Mouse (Mus musculus): Measurements from ENCODE around the gene Samd14. TPM values are rescaled to one million over a fixed set of nuclear protein-coding genes. Genes with fewer than 3 reads are reported as not detected.
A peak's percentile ranks its signal among the peaks of the same experiment; 100 is the strongest.

Samd14 gene
- polyA plus RNA-seq, 1 experiment = 3.2 TPM

DNA sequence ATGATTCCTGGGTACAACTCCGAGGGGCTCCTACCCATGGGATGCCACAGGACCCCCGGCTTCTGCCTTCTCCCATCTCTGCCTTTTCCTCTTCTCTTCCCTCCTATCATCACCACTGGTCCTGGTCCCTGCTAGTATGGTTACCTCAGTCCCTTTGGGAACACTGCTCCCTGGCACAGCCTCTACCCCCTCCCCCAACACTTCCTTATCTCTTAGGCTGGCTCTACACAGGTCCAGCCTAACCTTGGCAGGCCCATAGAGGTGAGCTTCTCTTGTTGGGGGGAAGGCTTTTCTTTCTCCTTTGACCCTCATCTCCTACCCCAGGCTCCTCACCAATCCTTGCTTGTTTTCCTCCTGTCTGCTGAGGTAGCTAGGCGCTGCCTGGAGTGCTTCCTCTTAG is 5.8 kb downstream of the Samd14 start:
- no peak for DNase-seq
- no peaks in the 10 kb centered on the region for H3K36me3 ChIP-seq (ENCODE audit: control insufficient read depth, insufficient read depth, low read length)
- H3K27ac ChIP-seq (ENCODE audit: insufficient read depth, low read depth, low read length) = no peak overlapping the region
- WGBS = 87% methylated on average over 3 of the region's 3 CpGs
- no peaks in the 10 kb centered on the region for H3K4me1 ChIP-seq (ENCODE audit: control insufficient read depth, insufficient read depth, low read length)
- H3K27me3 ChIP-seq (replicated peaks; ENCODE audit: control insufficient read depth, insufficient read depth, low read length) = no peaks in the 10 kb centered on the region
- TF ChIP-seq POLR2A (IDR thresholded peaks at IDR 0.05; ENCODE audit: low read depth, low read length) = no peak
- no peak for TF ChIP-seq CTCF (conservative IDR thresholded peaks at IDR 0.05; ENCODE audit: insufficient read depth, insufficient read length, low read depth, low read length)
- H3K4me3 ChIP-seq (ENCODE audit: insufficient read depth, low read depth, low read length) = no peak overlapping the region

DNA sequence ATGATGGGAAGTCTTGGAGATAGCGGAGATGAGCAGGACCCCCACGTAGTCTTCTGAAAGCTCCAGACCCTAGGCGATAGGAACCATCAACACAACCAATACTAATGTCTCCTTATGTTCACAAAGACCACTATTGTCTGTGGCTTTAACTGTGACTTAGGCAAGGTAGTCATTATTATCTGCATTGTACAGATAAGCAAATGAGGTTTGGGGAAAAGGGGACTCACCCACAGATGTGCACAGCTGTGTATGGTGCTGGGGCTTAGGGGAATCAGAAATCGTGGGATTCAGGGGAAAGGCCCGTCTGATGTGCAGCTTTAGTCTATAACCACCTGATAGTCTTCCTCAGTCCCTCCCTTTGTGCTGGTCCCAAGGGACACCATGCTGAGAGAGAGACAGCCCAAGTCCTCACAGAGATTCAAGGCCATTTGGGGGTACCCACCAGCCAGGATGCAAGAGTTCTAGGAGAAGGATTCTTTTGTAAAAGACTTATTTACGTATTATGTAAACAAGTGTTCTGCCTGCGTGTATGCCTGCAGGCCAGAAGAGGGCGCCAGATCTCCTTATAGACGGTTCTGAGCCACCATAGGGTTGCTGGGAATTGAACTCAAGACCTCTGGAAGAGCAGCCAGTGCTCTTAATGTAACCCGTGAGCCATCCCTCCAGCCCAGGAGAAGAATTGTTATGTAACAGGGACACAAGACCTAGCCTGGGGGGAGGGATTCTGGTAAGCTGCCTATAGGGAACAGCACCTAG is 12.7 kb downstream of the Samd14 start:
- Histone ChIP-seq H3K4me1 (ENCODE audit: control insufficient read depth, insufficient read depth, low read length) (peaks cover 22% of the 10 kb centered on the region), H3K4me3 (ENCODE audit: insufficient read depth, low read depth, low read length) (no peak overlapping the region), H3K27ac (ENCODE audit: insufficient read depth, low read depth, low read length) (no peak overlapping the region), H3K27me3 (replicated peaks; ENCODE audit: control insufficient read depth, insufficient read depth, low read length) (no peaks in the 10 kb centered on the region), H3K36me3 (ENCODE audit: control insufficient read depth, insufficient read depth, low read length) (no peaks in the 10 kb centered on the region; the same call in 1 of the 2 replicates)
- 84% methylated on average over 10 of the region's 10 CpGs for WGBS
- no peak for DNase-seq
- TF ChIP-seq POLR2A (IDR thresholded peaks at IDR 0.05; ENCODE audit: low read depth, low read length) = no peak
- TF ChIP-seq CTCF (conservative IDR thresholded peaks at IDR 0.05; ENCODE audit: insufficient read depth, insufficient read length, low read depth, low read length) = peak; percentile 54

DNA sequence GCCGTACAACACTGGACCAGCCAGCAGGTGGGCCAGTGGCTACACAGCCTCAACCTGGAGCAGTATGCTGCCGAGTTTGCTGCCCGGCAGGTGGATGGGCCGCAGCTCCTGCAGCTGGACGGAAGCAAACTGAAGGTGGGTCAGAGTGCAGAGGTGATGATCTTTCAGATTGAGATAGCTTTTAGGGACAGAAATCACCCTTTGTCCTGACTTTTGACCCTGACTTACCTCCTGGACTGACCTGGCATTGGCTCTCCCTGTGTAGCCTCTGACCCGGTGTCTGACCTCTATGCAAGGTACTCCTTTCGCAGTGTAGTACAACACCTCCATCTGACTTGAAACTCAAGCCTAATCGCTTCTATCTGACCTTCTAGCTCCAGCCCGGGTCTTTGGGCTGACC is 13.8 kb downstream of the Samd14 start:
- H3K4me3 ChIP-seq (ENCODE audit: insufficient read depth, low read depth, low read length) = no peak overlapping the region
- H3K27me3 ChIP-seq (replicated peaks; ENCODE audit: control insufficient read depth, insufficient read depth, low read length) = no peaks in the 10 kb centered on the region
- H3K27ac ChIP-seq (ENCODE audit: insufficient read depth, low read depth, low read length) = no peak overlapping the region
- H3K36me3 ChIP-seq (ENCODE audit: control insufficient read depth, insufficient read depth, low read length) = peaks cover 4% of the 10 kb centered on the region
- no peak for DNase-seq
- 73% methylated on average over 9 of the region's 9 CpGs for WGBS
- peaks cover 22% of the 10 kb centered on the region for H3K4me1 ChIP-seq (ENCODE audit: control insufficient read depth, insufficient read depth, low read length)
- TF ChIP-seq CTCF (conservative IDR thresholded peaks at IDR 0.05; ENCODE audit: insufficient read depth, insufficient read length, low read depth, low read length) (no peak), POLR2A (IDR thresholded peaks at IDR 0.05; ENCODE audit: low read depth, low read length) (no peak)

DNA sequence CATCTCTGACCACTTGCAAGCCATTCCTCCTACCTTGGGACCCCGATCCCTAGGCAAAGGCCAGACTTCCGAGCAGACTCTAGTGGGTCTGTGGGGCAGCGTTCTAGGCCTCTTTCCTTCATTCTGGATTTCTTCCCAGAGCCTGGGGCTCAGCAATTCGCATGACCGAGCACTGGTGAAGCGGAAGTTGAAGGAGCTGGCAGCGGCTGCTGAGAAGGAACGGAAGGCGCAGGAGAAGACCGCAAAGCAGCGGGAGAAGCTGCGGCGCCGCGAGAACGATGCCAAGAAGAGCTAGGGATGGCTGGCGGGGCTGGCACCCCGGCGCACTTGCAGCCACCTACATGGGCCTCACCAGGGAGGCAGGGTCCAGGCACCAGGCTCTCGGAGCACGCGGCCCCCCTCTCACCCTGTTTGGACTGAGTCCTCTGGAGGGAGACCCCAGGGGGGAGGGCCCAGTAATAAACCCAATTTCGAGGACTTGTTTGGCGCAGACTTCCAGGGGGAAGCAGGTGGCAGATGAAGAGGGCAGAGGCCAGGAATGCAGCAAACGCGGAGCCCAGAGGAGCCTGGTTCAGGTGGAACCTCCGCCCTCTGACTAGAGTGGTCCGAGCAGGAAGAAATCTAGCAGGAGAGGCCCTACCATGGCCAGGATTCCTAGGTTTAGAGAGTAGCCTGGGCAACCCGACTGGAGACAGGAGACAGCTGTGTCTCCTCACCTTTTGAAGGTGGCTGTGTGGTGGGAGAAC is 14.9 kb downstream of the Samd14 start:
- H3K4me3 ChIP-seq (ENCODE audit: insufficient read depth, low read depth, low read length) = no peak overlapping the region
- peaks cover 7% of the 10 kb centered on the region for H3K36me3 ChIP-seq (ENCODE audit: control insufficient read depth, insufficient read depth, low read length)
- H3K4me1 ChIP-seq (ENCODE audit: control insufficient read depth, insufficient read depth, low read length) = peaks cover 22% of the 10 kb centered on the region
- H3K27ac ChIP-seq (ENCODE audit: insufficient read depth, low read depth, low read length) = peak overlapping the region; percentile 49
- 32% methylated on average over 29 of the region's 29 CpGs for WGBS
- peak; percentile 84 for DNase-seq
- no peaks in the 10 kb centered on the region for H3K27me3 ChIP-seq (replicated peaks; ENCODE audit: control insufficient read depth, insufficient read depth, low read length)
- TF ChIP-seq CTCF (conservative IDR thresholded peaks at IDR 0.05; ENCODE audit: insufficient read depth, insufficient read length, low read depth, low read length) (no peak), POLR2A (IDR thresholded peaks at IDR 0.05; ENCODE audit: low read depth, low read length) (no peak)

DNA sequence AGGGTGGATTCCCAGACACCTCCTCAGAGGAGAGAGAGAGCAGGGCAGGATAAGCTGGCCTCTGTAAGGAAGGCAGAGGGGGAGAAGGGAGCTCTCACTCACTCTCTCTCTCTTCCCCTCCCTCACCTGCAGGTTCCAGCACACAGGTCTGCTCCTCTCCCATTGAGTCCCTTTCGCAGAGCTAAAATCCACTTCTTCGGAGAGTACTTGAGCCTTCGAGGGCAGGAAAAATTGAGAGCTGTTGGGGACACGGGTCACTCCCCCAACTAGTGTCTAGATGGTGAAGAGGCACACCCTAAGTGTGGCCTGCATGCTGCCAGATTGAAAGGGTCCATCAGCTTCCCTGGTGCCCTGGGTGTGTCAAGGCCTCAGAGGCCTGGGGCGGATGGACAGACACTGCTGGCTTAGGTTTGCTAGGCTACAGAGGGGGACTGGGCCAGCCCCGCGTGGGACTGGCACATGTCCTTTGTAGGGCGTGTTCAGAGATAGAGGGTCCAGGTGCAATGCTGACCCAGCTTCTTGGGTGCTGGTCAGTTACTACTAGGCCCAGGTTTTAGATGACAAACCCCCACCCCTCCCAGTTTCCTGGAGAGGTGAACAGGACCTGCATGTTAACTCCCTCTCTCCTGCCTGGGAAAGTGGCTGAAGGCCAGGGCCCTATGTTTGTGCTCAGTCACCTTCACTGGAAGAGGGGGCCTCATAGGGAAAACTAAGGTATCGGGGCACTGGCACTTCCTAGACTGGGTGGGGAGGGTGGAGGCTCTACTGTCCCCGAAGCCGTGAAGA is 15.7 kb downstream of the Samd14 start:
- no peaks in the 10 kb centered on the region for H3K27me3 ChIP-seq (replicated peaks; ENCODE audit: control insufficient read depth, insufficient read depth, low read length)
- peaks cover 22% of the 10 kb centered on the region for H3K4me1 ChIP-seq (ENCODE audit: control insufficient read depth, insufficient read depth, low read length)
- H3K27ac ChIP-seq (ENCODE audit: insufficient read depth, low read depth, low read length) = peak overlapping the region; percentile 49
- H3K4me3 ChIP-seq (ENCODE audit: insufficient read depth, low read depth, low read length) = no peak overlapping the region
- no peak for TF ChIP-seq POLR2A (IDR thresholded peaks at IDR 0.05; ENCODE audit: low read depth, low read length)
- no peak for TF ChIP-seq CTCF (conservative IDR thresholded peaks at IDR 0.05; ENCODE audit: insufficient read depth, insufficient read length, low read depth, low read length)
- peaks cover 7% of the 10 kb centered on the region for H3K36me3 ChIP-seq (ENCODE audit: control insufficient read depth, insufficient read depth, low read length)
- WGBS = 64% methylated on average over 11 of the region's 11 CpGs
- DNase-seq = peak; percentile 41

DNA sequence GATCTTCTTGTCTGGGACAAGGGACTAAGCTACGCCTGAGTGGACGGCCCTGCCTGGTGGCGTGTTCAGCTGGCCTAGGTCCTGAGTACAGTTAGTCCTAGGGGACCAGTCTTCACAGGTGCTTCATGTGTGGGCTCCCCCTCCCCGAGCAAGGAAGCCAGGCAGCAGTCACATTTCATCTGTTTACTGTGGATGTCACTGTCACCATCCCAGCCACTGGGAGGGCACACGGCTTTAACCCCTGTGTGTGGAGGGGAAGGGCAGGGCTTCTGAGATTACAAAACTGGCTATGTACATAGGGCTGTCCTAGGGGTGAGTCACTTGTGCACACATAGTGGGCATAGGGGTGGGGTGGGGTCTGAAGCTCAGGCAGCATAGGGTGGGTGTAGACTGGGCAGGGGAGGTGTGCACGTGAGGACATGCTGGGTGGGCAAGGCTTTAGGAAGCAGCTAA is 16.4 kb downstream of the Samd14 start:
- WGBS = 39% methylated on average over 6 of the region's 6 CpGs
- peak overlapping the region; percentile 37; the same call in 1 of the 2 replicates for H3K27ac ChIP-seq (ENCODE audit: insufficient read depth, low read depth, low read length)
- DNase-seq = peak; percentile 41
- H3K4me1 ChIP-seq (ENCODE audit: control insufficient read depth, insufficient read depth, low read length) = peaks cover 22% of the 10 kb centered on the region
- H3K27me3 ChIP-seq (replicated peaks; ENCODE audit: control insufficient read depth, insufficient read depth, low read length) = no peaks in the 10 kb centered on the region
- TF ChIP-seq CTCF (conservative IDR thresholded peaks at IDR 0.05; ENCODE audit: insufficient read depth, insufficient read length, low read depth, low read length) (no peak), POLR2A (IDR thresholded peaks at IDR 0.05; ENCODE audit: low read depth, low read length) (no peak)
- no peak overlapping the region for H3K4me3 ChIP-seq (ENCODE audit: insufficient read depth, low read depth, low read length)
- H3K36me3 ChIP-seq (ENCODE audit: control insufficient read depth, insufficient read depth, low read length) = peaks cover 7% of the 10 kb centered on the region
